Mouse (Mus musculus) thymus, postnatal 14 days (tissue): Measurements from ENCODE around the gene Npvf.

Source experiments
- DNase-seq: peaks from one replicate; pipeline ENCODE4 v3.0.0; 2021

The Npvf gene

DNA sequence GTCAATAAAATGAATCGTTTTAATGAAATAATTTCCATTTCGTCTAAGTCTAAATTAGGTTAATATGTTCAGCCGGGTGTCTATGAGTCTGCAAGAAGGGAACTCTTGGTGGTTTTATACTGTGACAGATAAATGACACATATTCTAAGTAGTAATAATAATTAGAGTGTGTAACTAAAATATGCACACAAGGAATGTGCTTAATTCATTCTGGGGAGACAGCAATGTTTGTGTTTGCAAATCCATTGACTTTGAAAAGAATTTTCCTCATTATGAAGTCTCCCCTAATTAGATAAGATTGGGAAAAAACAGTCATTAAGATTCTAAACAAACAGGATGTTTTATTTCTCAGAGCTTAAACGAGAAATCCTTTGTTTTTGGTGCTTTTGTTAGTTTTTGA, at the start of gene Npvf:
TSS of gene Npvf (minus strand) at position 84 of the 400 bp plus-strand sequence.
- DNase-seq: no peak

DNA sequence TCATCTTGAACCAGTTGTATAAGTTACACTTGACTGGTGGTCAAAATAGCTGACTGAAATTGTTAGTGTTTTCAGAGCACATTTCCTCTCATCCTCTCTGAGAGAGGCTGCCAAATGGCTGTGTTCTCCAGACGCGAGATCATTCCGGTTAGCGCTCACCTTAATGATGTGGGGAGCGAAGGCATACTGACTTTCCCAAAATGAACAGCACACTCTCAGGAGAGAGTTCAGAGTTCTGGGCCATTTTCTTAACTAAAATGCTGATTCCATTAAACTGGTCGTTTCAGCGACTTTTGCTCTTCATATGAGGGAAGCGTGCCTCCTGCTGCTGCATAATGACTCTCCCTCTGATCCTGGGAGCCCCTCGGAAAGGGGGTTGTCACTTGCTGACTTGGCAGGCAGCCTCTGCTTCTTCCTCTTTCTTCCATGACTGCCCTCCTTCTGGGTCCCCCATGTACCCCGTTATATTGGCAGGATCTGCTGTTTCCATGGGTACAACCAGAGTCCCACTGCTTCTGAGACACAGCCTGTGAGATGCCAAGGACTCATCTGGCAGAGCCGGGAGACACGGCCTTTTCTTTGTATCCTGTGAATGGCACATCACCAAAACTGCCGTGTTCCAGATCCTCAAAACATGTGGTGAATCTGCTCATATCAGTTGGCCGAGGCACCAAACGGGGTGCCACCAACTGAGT, 35.0 kb upstream of the Npvf start:
- DNase-seq: no peak

DNA sequence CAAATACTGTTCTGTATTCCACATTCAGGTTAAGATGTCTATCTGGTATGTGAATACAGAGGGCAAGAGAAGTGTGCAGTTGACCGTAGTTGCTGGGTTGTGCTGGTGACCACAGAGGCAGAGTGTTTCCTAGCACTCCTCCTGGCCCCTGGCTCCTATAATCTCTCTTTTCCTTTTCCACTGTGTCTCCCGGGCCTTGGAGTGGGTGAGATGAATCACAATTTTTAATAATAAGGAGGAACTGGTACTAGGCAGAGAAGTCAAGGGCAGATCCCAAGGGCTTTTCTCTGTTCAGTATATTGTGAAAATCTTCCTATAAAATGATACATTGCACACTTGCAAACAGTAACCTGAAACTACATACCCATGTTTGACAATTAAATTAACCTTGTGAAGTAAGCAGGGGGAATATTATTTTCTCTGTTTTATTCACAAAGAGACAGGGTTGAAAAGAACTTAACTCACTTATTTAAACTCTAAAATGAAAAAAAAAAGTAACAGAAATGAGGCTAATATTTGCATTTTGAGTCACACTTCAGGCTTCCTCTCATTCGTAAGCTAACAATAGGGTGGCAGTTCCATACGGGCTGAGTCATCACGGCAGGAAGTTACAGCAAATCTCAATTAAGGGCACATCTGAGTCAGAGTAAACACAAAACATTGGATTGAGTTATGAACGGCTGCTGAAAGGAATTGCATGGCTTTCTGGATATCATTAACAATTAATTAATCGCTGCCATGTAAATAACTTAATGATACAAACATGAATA, 30.6 kb upstream of the Npvf start:
- no peak for DNase-seq

DNA sequence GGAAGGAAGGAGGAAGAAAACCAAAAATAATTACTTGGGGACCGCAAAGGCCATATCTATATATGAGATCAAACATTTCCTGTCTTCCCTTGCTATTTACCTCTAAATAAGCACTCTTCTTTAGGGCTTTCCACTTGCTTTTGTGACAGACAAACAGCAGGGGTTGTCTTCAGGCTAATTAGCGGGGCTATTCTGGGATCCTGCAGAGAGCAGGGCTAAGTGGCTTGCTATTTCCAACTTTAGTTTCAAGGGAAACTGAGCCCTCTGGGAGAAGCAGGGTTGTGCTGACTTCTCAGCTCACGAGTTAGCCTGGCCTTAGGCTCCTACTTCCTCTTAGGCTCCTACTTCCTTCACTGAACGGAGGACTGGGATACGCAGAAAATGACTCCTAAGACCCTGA, 27.3 kb upstream of the Npvf start:
- DNase-seq: no peak

DNA sequence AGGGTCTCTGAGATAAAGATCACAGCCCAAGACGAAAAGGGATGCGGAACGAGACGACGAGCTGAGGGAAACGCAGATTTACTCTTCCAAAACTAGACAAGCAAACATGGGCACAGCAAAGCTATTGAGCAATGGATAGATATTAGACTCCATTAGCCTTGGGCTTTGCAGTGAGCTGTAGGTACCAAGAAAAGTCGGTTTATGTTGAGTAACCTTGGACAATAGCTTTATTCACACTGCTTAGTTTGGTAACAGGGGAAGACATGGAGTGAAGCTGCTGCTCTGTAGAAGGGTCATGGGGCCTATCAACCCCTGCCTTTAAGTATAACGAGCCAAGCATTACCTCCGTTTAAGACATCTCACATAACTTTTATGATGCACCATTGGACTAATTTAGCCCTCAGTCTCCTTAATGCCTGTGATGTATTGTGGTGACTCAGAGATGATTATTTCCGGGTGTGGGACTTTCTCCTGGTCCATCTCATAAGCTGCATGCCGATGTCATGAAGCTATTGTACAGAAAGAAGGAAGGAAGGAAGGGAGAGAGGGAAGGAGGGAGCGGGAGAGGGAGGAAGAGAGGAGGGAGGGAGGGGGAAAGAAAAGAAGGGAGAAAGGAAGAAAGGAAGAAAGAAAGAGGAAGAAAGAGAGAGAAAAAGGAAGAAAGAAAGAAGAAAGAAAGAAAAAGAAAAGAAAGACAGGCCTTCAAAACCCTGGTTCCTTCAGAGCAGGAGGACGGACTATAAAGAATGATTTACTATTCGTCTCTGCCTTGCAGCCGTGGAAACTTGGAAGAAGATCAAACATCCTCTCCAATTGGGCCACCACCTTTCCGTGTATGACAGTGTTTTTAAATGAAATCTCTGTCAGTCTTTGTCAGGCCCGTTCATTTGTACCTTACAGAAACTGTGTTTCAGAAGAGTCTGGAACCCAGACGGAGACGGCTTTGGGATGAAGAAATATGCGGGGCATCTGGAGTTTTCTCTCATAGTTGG, 26.3 kb upstream of the Npvf start:
- no peak for DNase-seq

DNA sequence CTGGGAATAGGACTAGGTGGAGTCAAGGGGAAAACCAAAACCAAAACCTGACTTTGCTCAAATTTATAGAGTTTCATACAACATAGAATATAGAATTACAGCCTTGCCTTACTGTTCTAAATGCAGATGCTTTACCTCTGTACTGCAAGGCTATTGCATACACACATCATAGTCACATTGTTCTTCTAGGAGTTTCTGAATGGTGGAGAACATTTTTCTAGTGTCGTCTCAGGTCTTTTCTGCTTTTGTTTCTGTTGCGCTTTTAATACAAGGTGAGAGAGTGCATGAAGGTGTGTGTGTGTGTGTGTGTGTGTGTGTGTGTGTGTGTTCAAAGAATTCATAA, 25.2 kb upstream of the Npvf start:
- DNase-seq: no peak

DNA sequence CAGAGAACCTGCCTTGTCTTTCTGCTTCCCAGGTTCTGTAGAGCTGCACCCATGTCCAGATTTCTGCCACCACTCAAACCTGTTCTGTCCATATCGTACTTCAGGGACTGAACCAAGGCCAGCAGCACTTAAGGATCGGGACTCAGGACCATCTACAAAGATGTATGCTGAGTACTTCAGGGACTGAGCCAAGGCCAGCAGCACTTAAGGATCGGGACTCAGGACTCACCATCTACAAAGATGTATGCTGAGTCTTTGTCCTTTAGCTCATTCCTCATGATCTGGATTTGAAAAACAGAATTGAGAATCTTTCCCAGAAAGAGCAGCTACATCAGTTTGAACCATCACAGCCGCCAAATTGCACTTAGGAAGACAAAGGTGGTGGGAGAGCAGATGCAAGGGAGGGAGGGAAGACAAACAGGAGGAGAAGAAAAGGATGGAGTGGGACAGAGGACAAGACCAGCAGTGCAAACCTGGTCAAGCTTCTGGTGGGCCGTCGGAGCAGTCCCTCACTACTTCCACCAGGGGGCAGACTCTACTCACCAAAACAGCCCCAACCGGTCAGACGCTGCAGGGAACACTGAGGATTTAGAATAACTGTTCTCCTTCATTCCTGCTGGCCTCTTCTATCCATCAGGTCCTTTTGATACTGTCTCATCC, 24.7 kb upstream of the Npvf start:
- peak; percentile 47 for DNase-seq

DNA sequence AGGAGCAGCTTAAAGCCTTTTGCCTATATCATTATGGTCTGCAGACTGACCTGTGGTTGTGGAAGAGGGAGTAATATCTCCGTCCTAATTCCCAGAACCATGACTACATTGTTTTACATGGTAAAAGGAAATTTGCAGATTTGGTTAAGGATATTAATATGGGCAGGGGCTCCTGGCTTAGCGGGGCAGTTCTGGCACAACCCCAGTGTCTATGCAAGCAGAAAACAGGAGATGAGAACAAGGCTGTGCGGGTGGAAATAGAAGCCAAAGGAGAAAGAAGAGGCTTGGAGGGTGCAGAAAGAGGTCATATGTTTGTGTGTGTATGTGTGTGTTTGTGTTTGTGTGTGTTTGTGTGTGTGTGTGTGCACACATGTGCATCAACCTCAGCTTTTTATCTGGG, 17.0 kb upstream of the Npvf start:
- no peak for DNase-seq

DNA sequence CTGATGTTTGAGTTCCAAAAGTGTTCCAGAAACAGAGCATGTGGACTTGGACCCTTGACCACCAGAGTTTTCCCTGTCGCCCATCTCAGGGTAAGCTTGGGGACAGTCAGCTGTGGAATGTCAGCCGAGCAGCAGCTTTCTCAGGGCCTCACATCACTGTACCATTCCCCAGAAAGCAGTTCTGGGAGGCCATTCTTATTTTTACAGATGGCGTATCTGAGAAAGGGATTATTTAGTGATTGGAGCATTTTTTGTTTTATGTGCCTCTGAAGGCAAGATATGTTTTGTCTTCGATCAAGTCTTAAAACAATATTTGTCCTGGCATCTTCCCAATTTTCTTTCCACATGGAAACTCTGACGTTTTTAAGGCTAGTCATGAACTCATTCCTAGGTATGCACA, 12.7 kb upstream of the Npvf start:
- DNase-seq: no peak

DNA sequence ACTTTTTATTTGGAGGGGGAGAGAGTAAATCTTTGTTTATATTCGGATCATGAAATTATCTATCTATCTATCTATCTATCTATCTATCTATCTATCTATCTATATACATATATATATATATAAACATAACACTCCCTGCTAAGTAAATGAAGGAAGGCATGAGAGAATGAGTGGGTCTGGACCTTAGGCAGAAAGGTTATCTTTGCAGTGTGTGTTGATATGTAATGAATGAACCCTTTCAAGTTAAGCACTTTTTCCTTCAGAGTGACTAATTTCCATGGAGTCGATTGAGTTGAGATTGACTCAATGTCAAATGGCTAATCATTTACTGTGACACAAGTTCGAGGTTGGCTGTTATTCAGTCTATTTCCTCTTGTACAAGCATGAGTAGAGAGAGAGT, 10.8 kb upstream of the Npvf start:
- no peak for DNase-seq

DNA sequence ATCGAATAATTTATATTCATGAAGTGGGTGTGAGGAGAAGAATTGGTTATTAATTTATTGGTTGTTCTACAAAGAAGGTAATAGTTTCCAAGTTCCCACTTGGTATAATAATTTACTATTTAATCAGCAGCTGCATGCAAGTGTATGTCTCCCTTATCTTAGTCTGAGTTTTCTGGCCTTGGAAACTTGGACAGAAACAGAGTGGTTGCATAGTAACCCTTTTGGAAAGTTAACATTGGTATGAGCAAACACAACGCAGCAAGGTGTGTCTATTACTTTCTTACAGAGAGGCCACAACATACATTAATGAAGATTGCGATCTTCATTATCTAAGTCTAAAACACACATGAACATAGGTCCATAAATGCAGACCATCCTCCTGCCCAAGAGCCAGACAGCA, 10.0 kb upstream of the Npvf start:
- DNase-seq: no peak

DNA sequence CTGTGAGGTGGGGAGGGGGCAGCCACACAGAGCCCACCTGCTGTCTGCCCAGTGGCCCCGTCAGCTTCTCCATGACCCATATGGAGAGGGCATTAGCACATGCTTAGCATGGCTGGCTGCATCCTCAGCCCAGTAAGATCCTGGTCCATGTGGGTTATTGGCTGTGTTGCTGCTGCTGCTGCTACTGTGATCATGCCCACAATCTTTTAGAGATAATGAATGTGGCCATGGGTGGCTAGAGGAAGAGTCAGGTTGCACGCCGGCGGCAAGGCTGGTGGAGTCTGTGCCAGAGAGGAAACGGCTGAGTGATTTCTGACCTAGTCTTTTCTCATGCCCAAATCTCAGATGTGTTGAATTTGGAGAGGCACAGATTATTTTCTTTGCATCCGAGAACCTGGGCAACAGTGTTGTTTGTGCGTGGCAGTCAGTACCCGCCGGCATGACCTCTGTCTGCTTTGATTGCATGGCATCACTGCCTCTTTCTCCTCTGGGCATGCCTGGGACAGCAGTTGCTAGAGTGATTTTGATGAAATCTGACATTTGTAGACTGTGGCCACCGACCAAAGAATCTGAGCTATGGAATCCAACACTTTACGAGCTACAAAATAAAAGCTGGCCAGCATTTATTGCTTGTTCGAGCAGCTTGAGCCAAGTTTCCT, 8.8 kb upstream of the Npvf start:
- no peak for DNase-seq

DNA sequence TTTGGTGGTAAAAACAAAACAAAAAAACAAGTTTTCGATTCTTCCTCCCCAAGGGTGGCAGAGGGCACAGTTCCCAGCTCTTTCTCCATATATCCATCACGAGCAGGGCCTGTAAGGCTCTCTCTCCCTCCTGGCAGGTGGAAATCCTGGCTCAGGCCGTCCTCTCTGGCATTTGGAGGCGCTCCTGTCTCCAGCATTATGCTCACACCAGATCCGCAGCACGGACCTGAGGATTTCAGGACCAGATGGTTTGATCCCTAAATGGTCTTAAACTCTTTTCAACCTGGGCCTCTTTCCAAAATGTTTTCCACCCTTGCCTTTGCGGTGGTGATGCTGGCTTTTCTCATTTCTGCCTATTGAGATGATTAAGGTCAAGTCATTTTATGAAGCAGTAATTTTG, 7.5 kb upstream of the Npvf start:
- no peak for DNase-seq

DNA sequence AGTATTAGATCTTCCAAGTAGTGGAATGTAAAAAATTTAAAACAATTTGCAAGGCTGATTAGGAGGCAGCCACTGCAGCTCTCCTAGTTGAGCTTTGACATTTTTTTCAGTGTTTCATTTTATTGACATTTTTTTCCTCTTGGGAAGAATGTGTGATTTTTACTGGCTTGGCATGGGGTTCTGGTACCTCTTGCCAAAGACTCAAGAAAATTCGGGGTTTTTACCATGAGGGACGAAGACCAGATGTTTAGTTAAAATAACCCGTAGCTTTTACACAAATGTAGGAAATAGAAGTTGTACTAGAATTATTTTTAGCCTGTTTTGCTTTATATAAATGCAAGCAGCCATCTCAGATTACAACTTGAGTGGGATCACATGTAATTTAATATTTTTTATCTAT, 4.2 kb upstream of the Npvf start:
- DNase-seq: no peak

DNA sequence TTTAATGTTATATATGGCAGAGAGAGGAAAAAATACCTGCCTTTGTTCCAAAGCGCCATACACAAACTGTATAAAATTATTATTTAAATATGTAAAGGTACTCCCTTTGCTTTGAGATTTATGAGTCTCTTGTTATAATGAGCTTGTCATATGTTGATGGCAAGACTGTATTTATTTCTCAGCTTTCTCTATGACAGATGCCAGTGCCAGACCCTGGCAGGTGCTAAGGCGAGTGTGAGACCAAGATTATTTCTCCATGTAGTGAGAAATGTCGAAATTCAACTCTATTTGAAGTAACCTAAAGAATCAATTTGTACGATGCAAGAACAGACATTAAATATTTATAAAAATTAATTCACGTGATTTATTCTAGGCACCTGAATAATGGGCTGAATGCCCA, 3.8 kb upstream of the Npvf start:
- no peak for DNase-seq

DNA sequence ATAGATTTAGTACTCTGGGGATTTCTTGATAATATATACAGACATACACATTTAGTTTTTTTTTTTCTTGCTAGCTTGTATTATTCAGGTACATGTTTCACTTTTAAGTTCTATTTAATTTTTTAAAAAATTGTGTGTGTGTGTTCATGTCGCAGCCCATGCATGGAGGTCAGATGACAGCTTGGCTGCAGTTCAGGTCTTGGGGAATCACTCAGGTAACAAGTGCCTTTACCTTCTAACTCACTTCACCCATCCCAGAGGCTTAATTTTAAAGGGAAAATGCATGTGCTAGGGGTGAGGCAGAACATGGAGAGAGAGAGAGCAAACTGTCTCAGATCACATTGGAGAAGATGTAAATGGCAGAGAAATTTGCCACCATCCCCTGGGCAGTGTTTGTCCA, 2.2 kb upstream of the Npvf start:
- no peak for DNase-seq

DNA sequence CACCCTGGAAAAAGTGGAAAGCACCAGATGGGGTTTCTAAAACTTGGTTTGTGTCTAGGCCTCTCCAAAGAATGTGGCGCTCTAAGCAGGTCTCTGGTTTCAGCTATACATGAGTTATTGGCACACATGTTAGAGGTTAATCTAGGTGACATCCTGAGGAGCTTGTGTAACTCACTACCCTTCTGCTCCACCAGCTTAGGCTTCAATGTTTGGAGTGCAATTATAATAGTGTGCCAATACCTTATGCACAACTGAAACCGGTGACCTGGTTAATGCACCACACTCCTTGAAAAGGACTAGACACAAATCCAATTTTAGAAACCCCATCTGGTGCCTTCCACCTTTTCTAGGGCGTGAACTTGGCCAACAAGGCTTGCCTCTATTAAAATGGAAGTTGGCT, 1.7 kb upstream of the Npvf start:
- DNase-seq: no peak

DNA sequence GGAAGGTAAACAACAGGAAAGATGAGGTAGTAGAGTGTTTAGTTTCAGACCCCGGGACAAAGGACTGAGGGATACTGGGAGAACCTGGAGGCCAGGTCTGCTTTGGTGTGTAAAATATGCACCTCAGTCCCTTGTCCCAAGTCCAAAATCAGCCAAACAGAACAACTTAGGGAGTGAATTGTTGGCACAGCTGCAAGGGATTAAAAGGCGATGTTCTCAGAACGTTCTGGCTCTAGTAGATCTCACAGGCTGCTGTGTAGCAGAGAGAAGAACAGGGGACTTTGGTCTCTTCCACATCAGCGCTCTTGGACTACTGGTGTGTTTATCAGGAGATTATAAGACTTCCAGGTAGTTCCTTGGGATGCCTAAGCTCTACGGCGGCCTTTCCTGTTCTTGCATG, 6.6 kb downstream of the Npvf start:
- DNase-seq: no peak

DNA sequence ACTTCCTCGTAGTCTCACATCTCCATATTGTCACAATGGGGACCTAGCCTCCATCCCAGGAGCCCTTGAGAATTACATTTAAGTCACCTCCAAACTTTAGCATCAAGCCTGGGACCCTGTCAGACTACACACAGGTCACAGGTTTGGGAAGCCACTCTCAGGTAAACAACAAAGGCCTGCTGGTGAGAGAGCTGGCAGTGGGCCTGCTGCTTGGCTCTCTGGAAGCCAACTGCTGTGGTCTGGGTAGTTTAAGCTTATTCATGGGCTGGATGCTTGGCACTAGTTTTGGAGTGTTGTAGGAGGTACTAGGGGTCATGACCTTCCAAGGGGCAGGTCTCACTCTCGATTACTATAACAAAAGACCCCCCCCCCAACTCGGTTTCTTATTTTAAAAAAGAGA, 7.6 kb downstream of the Npvf start:
- no peak for DNase-seq

DNA sequence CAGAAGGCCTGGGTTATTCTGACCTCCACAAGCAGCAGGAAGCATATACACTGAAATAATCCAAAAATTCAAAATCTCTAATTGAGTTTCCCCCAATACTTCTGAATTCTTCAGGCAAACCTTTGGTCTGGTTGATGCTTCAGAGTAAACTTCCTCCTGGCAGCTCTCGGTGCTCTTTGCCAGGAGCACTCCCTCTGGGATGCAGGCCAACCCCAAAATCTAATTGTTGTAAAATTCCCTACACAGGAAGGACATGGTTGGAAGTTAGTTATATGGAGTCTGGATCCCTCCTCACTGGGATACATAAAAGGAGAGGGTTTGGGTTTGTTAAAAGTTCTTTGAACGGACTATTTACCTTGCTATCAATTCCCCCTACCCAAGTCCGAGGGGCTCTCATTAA, 9.5 kb downstream of the Npvf start:
- DNase-seq: no peak

DNA sequence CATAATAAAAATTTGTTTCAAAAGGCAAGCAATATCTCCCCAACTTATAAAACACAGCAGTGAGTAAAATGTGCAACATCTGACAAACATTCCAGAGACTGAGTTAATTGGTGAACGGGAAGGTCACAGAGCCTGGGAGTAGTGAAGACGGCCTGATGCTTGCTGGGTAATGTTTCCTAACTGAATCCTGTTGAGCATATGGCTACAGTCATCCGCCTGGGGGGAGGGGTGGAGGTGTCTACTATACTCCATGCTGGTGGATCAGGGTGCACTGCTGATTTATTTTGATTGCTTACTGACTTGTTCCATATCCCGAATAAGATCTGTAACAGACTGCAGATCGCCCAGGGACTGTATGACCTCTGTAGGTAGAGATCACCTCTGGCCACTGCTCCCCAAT, 12.3 kb downstream of the Npvf start:
- no peak for DNase-seq

DNA sequence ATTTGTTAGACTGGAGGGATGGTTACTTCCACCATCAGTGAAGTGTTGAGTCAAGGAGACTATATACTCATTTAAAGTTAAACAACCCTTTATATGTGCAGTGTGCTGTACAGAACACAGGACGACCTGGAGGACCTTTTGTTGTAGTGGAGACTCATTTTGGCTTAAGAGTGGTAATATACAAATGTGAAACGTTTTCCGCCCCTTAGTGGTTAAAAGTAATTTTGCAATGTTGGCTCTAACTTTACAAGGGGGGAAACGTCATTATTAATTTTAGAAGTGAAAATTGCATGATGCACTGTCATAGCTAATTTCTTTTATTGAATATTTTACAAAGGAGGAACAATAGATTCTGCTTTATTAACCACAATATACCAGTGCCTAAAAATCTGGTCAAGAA, 13.9 kb downstream of the Npvf start:
- peak; percentile 25 for DNase-seq

DNA sequence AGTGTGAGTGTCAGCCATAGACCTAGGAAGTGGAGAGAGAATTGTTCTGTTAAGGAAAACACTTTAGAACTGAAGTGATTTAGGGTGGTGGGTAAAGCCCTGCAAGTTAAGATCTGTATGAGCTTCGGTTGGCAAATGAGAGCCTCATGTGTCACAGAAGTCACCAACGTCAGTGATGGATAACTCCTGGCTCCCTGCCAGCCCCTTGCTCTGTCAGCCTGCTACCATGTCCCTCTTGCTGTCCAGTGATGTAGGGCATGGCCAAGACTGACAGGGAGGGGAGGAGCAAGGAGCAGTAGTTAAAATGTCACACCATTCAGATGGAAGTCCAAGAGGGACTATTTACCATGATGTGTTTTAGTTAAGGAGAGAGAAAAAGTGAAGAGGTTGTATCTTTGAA, 14.6 kb downstream of the Npvf start:
- DNase-seq: no peak
